Mouse (Mus musculus) lung, adult 2 months (tissue): ENCODE data around the gene Hivep2.

Source experiments
- CTCF ChIP-seq: fragments of 200-500 bp; IDR thresholded peaks from 2 replicates; pipeline ENCODE4 v1.5.1; 2011; ENCODE audit warnings: mild to moderate bottlenecking, low read length, control low read depth; ENCODE audit not compliant: insufficient read depth
- POLR2A ChIP-seq: fragments of 200-500 bp; IDR thresholded peaks from 2 replicates; pipeline ENCODE4 v1.6.1; 2011; ENCODE audit warnings: low read depth, mild to moderate bottlenecking, control low read depth, low read length, borderline replicate concordance; ENCODE audit errors: extremely low read depth

GRCm38 (mm10) chr10:13966830-13967450, 1.1 kb downstream of the Hivep2 start:
- TF ChIP-seq CTCF (no peak), POLR2A (no peak)
